Mouse (Mus musculus) stomach, embryonic 15.5 days (tissue): ENCODE data around the gene Gm21969. TPM values are rescaled to one million over a fixed set of nuclear protein-coding genes. Genes with fewer than 3 reads are reported as not detected.

Experiments used
- ATAC-seq: fragments of 200-750 bp; cut with Nextera tagmentation; 2 replicates; pipeline ENCODE4 v1.8.0; 2017; ENCODE audit warnings: low read depth, moderate number of reproducible peaks, moderate TSS enrichment; ENCODE audit not compliant: insufficient read depth, low FRiP score
- H3K27ac ChIP-seq: fragments of 300-500 bp; sonication (generic); 2 replicates; pipeline ENCODE4 v1.5.1; 2015; ENCODE audit warnings: mild to moderate bottlenecking, inconsistent platforms
- H3K27me3 ChIP-seq: fragments of 300-500 bp; sonication (generic); replicated peaks from 2 replicates; pipeline ENCODE4 v1.6.1; 2015; ENCODE audit warnings: inconsistent platforms
- H3K36me3 ChIP-seq: fragments of 300-500 bp; sonication (generic); 2 replicates; pipeline ENCODE4 v1.6.1; 2015; ENCODE audit warnings: inconsistent platforms
- H3K4me1 ChIP-seq: fragments of 300-500 bp; sonication (generic); 2 replicates; pipeline ENCODE4 v1.6.1; 2015; ENCODE audit warnings: inconsistent platforms
- H3K4me2 ChIP-seq: fragments of 300-500 bp; sonication (generic); 2 replicates; pipeline ENCODE4 v1.6.1; 2015; ENCODE audit warnings: mild to moderate bottlenecking, inconsistent platforms
- H3K4me3 ChIP-seq: fragments of 300-500 bp; sonication (generic); replicated peaks from 2 replicates; pipeline ENCODE4 v1.5.1; 2015; ENCODE audit warnings: inconsistent platforms
- H3K9ac ChIP-seq: fragments of 300-500 bp; sonication (generic); 2 replicates; pipeline ENCODE4 v1.6.1; 2015; ENCODE audit warnings: inconsistent platforms
- H3K9me3 ChIP-seq: fragments of 300-500 bp; sonication (generic); 2 replicates; pipeline ENCODE4 v1.6.1; 2016; ENCODE audit warnings: inconsistent platforms
- WGBS: fragments of 180-500 bp; shearing (Covaris S2); methylation state at CpG from one replicate; pipeline ENCODE4 v1.1.7; 2015; 5-methylcytosine and 5-hydroxymethylcytosine counted together
- polyA plus RNA-seq: library from polyadenylated mRNA; unstranded; fragments of >200 nt; fragmentation: Nextera tagmentation; extraction: Ambion mirVana; gene quantifications from 2 replicates; pipeline ENCODE4 v1.2.1, GENCODE M21; 2015

Gene Gm21969
- polyA plus RNA-seq, 1 experiment from 2014 or later, result not detected

DNA sequence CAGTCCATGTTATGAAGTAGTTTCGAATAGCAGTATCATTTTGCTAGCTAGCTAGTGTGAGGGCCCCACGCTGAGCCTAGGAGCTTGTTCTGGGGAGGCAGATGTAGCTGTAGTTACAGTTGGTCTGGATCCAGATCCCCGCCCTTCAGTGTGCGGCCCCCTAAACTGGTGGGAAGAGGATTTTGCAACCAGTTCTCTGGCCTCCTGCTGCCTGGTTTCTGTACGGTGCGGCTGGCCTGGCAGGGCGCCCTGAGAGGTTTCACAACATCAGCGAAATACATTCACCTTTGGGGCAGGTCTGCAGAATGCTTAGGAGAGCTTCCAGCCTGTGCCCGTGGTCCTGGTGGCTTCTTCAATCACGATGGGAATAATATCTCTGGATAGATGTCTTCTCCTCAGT, 21.7 kb downstream of the Gm21969 start:
- Histone ChIP-seq H3K27me3 (no peaks in the 10 kb centered on the region), H3K9me3 (no peaks in the 10 kb centered on the region), H3K4me1 (peaks cover 25% of the 10 kb centered on the region), H3K36me3 (no peaks in the 10 kb centered on the region), H3K4me2 (peak overlapping the region; percentile 90), H3K4me3 (peak overlapping the region; percentile 69; the same call in 1 of the 2 replicates), H3K9ac (no peak overlapping the region), H3K27ac (0 out of 2 replicates have a peak overlapping the region, but pooled peaks have one; percentile 0)
- ATAC-seq, result no peak
- 59% methylated on average over 10 of the region's 10 CpGs for WGBS

DNA sequence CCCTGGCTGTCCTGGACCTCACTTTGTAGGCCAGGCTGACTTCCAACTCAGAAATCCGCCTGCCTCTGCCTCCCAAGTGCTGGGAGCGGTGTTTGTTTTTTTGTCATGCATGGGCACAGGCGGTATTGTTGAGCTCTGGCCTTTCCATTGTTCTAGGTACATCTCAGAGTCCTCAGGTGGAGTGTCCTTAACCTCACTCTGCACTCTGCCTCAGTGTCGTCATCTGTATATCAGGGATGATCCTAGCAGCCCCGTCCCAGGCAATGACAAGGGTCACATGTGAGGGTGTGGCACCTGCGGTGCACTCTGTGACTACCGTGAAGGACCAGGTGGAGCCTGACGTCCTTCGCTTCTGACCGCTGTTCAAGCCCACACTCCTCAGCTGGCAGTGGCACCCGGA, 24.4 kb downstream of the Gm21969 start:
- H3K27ac ChIP-seq, result no peak overlapping the region
- WGBS, result 90% methylated on average over 11 of the region's 11 CpGs
- H3K27me3 ChIP-seq, result no peaks in the 10 kb centered on the region
- H3K4me1 ChIP-seq, result peaks cover 18% of the 10 kb centered on the region
- no peak overlapping the region for H3K9ac ChIP-seq
- no peak for ATAC-seq
- H3K9me3 ChIP-seq, result no peaks in the 10 kb centered on the region
- H3K4me3 ChIP-seq, result no peak overlapping the region
- no peaks in the 10 kb centered on the region for H3K36me3 ChIP-seq
- no peak overlapping the region for H3K4me2 ChIP-seq

DNA sequence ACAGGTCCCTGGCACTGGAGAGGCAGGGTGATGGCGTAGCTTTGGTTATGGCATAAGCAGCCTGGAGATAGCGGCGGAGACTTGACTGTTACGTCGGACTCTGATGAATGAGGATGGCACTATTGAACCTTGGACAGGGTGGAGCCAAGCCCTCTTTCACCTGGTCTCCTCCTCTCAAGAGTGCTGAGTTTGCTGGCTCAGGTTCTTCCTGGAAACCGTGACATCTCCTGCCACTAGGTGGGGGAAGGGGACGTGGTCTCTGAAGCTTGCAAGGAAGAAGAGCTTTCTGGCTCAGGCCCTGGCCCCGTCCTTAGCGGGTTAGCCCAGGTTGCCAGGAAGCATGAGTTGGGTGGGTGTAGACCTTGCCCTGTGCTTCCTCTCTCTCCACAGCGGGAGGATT, 27.2 kb downstream of the Gm21969 start:
- Histone ChIP-seq H3K9ac (no peak overlapping the region), H3K27me3 (no peaks in the 10 kb centered on the region), H3K27ac (no peak overlapping the region), H3K36me3 (no peaks in the 10 kb centered on the region), H3K9me3 (no peaks in the 10 kb centered on the region), H3K4me3 (no peak overlapping the region), H3K4me1 (peaks cover 3% of the 10 kb centered on the region; the same call in 1 of the 2 replicates), H3K4me2 (no peak overlapping the region)
- WGBS, result 64% methylated on average over 10 of the region's 10 CpGs
- ATAC-seq, result no peak

DNA sequence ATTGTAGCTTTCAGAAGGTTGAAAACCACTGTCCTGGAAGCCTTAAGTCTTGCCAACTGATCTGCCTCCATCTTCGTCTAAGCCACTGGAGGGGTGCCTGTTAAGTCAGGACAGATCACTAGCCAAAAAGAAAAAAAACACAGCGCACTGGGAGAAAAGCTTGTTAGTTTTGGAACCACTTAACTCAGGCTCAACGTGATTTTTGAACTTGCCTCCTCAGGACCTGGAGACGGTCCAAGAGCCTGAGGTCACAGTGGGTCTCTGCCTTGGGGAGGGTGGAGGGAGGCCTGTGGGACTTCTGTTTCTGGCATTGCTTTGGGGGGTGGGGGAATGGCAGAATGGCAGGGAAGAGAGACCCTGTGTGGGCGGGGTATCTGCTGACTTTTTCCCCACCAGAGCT, 28.2 kb downstream of the Gm21969 start:
- H3K4me3 ChIP-seq, result no peak overlapping the region
- no peak overlapping the region for H3K4me2 ChIP-seq
- no peaks in the 10 kb centered on the region for H3K9me3 ChIP-seq
- H3K9ac ChIP-seq, result no peak overlapping the region
- no peaks in the 10 kb centered on the region for H3K27me3 ChIP-seq
- no peak for ATAC-seq
- H3K27ac ChIP-seq, result no peak overlapping the region
- H3K4me1 ChIP-seq, result no peaks in the 10 kb centered on the region
- 56% methylated on average over 5 of the region's 5 CpGs for WGBS
- no peaks in the 10 kb centered on the region for H3K36me3 ChIP-seq

DNA sequence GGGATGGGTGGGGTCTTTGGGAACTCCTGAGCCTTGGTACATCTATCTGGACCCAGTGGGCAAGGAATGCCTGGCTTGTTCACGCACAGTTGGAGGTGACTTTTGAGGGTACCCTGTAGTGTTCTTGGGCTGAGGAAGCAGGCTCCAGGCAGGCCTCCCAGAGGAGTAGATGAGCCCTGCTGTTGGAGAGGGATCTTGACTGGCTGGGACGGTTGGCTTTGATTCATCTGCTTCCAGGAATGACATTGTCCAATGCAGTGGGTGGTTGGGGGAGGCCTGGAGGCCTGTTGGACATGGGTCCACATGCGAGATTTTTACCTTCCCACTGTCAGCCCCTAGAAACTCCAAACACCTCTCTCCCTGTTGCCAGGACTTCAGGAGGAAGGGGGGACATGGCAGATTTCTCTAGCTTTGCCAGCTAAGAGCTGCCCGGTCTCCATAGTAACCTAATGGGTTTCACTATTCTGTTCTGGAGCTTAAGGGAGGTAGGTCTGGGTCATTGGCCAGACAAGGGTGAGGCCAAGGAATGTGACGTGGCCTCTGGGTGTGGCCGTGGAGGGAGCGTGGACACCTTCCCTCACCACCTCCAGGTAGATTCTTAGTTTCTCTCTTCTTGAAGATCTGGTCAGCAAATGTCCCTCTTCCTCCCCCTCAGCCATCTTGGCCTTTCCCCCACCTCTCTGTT, 28.7 kb downstream of the Gm21969 start:
- H3K4me1 ChIP-seq, result no peaks in the 10 kb centered on the region
- no peak overlapping the region for H3K4me3 ChIP-seq
- no peak overlapping the region for H3K4me2 ChIP-seq
- H3K36me3 ChIP-seq, result no peaks in the 10 kb centered on the region
- H3K9ac ChIP-seq, result no peak overlapping the region
- H3K9me3 ChIP-seq, result no peaks in the 10 kb centered on the region
- no peak overlapping the region for H3K27ac ChIP-seq
- no peaks in the 10 kb centered on the region for H3K27me3 ChIP-seq
- WGBS, result 87% methylated on average over 7 of the region's 7 CpGs
- ATAC-seq, result no peak

DNA sequence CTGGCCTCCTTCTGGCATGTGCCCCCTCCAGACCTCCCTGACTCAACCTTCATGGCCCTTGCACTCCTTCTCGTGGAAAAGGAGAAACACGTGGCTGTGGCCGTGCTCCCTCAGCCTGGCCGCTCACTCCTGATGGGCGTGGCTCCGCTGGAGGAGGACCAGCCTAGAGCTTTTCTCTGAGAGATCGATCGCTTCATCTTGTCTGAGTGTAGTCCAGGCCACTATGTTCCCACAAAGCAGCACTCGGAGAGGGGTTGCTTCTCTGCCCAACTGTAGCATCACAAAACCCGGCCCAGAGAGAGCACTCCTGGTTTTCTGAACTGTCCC, 29.2 kb downstream of the Gm21969 start:
- H3K9ac ChIP-seq, result no peak overlapping the region
- H3K36me3 ChIP-seq, result no peaks in the 10 kb centered on the region
- 76% methylated on average over 10 of the region's 10 CpGs for WGBS
- H3K27ac ChIP-seq, result no peak overlapping the region
- no peaks in the 10 kb centered on the region for H3K27me3 ChIP-seq
- H3K4me3 ChIP-seq, result no peak overlapping the region
- H3K4me1 ChIP-seq, result no peaks in the 10 kb centered on the region
- ATAC-seq, result no peak
- no peaks in the 10 kb centered on the region for H3K9me3 ChIP-seq
- no peak overlapping the region for H3K4me2 ChIP-seq

DNA sequence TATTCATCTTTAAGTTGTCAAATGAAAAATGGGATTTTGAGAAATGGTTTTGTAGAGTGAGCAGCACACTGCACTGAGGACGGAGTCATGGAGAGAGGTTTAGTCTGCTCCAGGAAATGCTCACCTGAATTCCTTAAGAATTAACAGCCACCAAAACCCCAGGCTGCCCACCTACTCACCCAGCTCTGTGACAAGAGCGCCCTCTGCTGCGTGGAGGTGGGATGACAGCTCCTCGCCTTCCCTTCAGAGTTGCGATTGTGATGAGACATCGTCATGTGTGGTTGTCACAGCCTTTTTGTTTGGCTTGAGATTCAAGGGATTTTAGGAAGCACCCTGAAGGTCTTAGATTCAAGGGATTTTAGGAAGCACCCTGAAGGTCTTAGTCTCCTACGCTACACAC, 33.4 kb downstream of the Gm21969 start:
- no peak for ATAC-seq

DNA sequence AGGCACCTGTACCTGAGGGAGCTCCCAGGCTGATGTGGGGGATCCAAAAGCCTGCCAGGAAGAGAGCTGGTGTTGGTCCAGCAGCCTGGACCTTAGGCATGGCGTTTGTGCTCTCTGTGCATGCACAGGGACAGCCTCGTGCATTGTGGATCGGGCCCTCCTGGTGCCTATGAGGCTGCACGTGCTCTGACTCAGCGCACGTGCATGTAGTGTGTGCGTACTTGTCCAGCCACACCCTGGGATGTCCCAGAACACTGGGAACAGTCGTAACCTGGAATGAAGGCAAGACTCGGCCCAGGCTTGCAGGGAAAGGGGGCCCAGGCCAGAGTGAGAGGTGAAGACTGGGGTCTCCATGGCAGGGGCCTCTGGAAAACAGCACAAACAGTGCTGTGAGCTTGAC, 34.9 kb downstream of the Gm21969 start:
- Histone ChIP-seq H3K27me3 (peaks cover 3% of the 10 kb centered on the region; the same call in 1 of the 2 replicates), H3K9ac (no peak overlapping the region), H3K27ac (no peak overlapping the region), H3K4me2 (no peak overlapping the region), H3K9me3 (no peaks in the 10 kb centered on the region), H3K4me1 (peaks cover 11% of the 10 kb centered on the region; the same call in 1 of the 2 replicates), H3K4me3 (no peak overlapping the region), H3K36me3 (no peaks in the 10 kb centered on the region)
- no peak for ATAC-seq
- 78% methylated on average over 9 of the region's 9 CpGs for WGBS

More for the DNA sequence above, 33.4 kb downstream of the Gm21969 start:
- H3K9me3 ChIP-seq, result no peaks in the 10 kb centered on the region
- 0 out of 2 replicates have a peak, but pooled peaks cover under 1% of the 10 kb centered on the region for H3K4me1 ChIP-seq
- no peak overlapping the region for H3K27ac ChIP-seq
- WGBS, result 30% methylated on average over 7 of the region's 7 CpGs
- H3K4me2 ChIP-seq, result no peak overlapping the region
- H3K9ac ChIP-seq, result no peak overlapping the region
- no peak overlapping the region for H3K4me3 ChIP-seq
- H3K36me3 ChIP-seq, result no peaks in the 10 kb centered on the region
- H3K27me3 ChIP-seq, result 0 out of 2 replicates have a peak, but pooled peaks cover under 1% of the 10 kb centered on the region

DNA sequence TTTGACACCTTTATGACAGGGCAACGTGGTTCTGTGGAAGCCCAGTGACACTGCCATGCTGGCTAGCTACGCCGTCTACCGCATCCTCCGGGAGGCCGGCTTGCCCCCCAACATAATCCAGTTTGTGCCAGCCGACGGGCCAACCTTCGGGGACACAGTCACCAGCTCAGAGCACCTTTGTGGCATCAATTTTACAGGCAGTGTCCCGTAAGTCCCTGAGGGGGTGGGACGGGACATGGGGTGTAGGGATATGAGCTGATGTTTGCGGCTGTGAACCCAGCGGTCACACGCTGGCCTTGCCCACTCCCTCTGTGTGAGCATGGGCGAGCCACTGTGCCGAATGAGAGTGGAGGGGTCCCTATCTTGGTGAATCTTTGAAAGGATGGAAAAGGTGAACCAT, 35.4 kb downstream of the Gm21969 start:
- WGBS, result 91% methylated on average over 16 of the region's 16 CpGs
- H3K9me3 ChIP-seq, result no peaks in the 10 kb centered on the region

DNA sequence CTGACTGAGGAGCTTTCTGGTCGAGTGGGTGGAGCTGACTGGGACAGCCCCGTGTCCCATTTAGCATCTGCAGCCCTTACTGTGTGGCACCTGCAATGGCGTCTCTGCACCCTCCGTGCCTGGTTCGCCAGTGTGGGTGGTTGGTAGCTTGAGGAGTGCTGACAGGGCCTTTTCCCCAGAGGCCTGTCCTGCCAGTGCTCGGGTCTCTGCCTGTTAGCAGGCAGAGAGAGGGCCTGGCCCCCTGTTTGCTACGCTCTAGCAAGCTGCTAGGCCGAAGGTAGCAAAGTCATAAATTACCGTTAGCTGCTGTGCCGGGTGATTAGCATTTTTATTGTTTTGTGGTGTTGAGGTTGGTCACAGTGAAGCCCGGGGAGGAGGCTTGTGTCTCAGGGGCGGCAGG, 36.8 kb downstream of the Gm21969 start:
- Histone ChIP-seq H3K4me1 (peaks cover 11% of the 10 kb centered on the region; the same call in 1 of the 2 replicates), H3K9me3 (no peaks in the 10 kb centered on the region), H3K9ac (no peak overlapping the region), H3K4me3 (no peak overlapping the region), H3K27ac (no peak overlapping the region), H3K27me3 (peaks cover 3% of the 10 kb centered on the region; the same call in 1 of the 2 replicates), H3K36me3 (no peaks in the 10 kb centered on the region; the same call in 1 of the 2 replicates), H3K4me2 (no peak overlapping the region)
- WGBS, result 58% methylated on average over 12 of the region's 12 CpGs
- ATAC-seq, result no peak

More for the DNA sequence above, 35.4 kb downstream of the Gm21969 start:
- H3K4me3 ChIP-seq, result no peak overlapping the region
- H3K27me3 ChIP-seq, result peaks cover 3% of the 10 kb centered on the region; the same call in 1 of the 2 replicates
- ATAC-seq, result no peak
- peaks cover 11% of the 10 kb centered on the region; the same call in 1 of the 2 replicates for H3K4me1 ChIP-seq
- H3K9ac ChIP-seq, result no peak overlapping the region
- no peaks in the 10 kb centered on the region for H3K36me3 ChIP-seq
- no peak overlapping the region for H3K4me2 ChIP-seq
- no peak overlapping the region for H3K27ac ChIP-seq

DNA sequence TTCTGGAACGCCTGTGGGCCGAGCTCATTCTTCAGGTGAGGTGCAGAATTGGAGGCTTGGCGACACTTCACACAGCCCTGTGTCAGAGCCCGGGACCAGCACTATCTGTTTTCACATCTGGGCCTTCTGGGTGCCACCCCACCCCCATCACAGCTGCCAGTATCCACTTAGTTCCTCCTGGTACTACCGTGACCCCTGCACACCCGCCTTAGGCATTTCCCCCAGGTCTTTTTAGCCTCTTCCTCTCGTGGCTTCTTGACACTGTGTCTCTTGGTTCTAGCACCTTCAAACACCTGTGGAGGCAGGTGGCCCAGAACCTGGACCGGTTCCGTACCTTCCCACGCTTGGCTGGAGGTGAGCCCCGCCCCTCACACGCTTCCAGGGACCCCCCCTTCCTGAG, 37.3 kb downstream of the Gm21969 start:
- Histone ChIP-seq H3K27me3 (peaks cover 3% of the 10 kb centered on the region; the same call in 1 of the 2 replicates), H3K4me2 (no peak overlapping the region), H3K9ac (no peak overlapping the region), H3K4me3 (no peak overlapping the region), H3K27ac (no peak overlapping the region), H3K36me3 (peaks cover 3% of the 10 kb centered on the region; the same call in 1 of the 2 replicates), H3K9me3 (no peaks in the 10 kb centered on the region), H3K4me1 (peaks cover 11% of the 10 kb centered on the region; the same call in 1 of the 2 replicates)
- no peak for ATAC-seq
- 72% methylated on average over 12 of the region's 12 CpGs for WGBS

DNA sequence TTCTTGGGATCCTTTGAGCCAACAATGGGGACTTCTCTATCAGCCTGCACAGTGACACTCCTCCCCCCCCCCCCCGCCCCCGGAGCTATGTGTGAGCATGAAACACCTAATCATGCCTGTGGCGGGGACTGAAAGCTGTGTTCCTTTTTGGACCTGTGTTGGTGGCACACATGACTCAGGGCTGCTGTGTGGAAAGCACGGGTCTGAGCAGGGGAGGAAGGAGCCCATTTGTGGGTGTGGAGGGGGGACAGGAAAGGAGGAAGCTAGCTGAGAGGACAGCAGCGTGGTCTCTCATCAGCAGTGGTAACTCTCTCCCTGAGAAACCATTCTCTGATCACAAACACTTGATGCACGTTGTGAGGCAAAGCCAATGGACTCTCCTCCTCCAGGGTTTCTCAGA, 37.8 kb downstream of the Gm21969 start:
- no peak overlapping the region for H3K27ac ChIP-seq
- H3K27me3 ChIP-seq, result peaks cover 3% of the 10 kb centered on the region; the same call in 1 of the 2 replicates
- no peak overlapping the region for H3K4me3 ChIP-seq
- no peaks in the 10 kb centered on the region for H3K9me3 ChIP-seq
- H3K4me2 ChIP-seq, result no peak overlapping the region
- 58% methylated on average over 6 of the region's 6 CpGs for WGBS
- H3K36me3 ChIP-seq, result peaks cover 3% of the 10 kb centered on the region; the same call in 1 of the 2 replicates
- H3K4me1 ChIP-seq, result peaks cover 11% of the 10 kb centered on the region; the same call in 1 of the 2 replicates
- no peak for ATAC-seq
- no peak overlapping the region for H3K9ac ChIP-seq
